Mouse (Mus musculus) CH12.LX (cell line): ENCODE measurements around the gene Rragc. TPM values are rescaled to one million over a fixed set of nuclear protein-coding genes. Genes with fewer than 3 reads are reported as not detected.
"Not testable (repeated sequence)": the region's sequence is repeated elsewhere in the genome, so short reads cannot be mapped to it uniquely, and the experiment has no call there.

Experiments used
- DNase-seq: peaks from one replicate; pipeline ENCODE4 v3.0.0-alpha.2; 2013; ENCODE audit errors: extremely low read depth
- H3K27ac ChIP-seq: 2 replicates; pipeline ENCODE4 v1.5.1; 2012; ENCODE audit warnings: low read depth, mild to moderate bottlenecking, control low read depth, moderate library complexity; ENCODE audit not compliant: insufficient read depth
- H3K27me3 ChIP-seq: replicated peaks from 2 replicates; pipeline ENCODE3; 2012; ENCODE audit warnings: inconsistent platforms
- H3K36me3 ChIP-seq, 2 experiments: replicated peaks in 1 of 2; 2 replicates each; pipeline versions ENCODE3 to v1.6.1; 2012; ENCODE audit warnings: inconsistent platforms in 1 of 2, low read length in 1 of 2, mild to moderate bottlenecking in 1 of 2, mixed read lengths in 1 of 2, moderate library complexity in 1 of 2; ENCODE audit not compliant: control insufficient read depth in 1 of 2, insufficient read depth in 1 of 2
- H3K4me1 ChIP-seq, 2 experiments: 2 replicates each; pipeline ENCODE4 v1.6.1; 2012; ENCODE audit warnings: inconsistent platforms in 1 of 2, moderate library complexity in 1 of 2; ENCODE audit not compliant: insufficient read depth in 2 of 2, control insufficient read depth in 1 of 2
- H3K4me2 ChIP-seq: 2 replicates; pipeline ENCODE4 v1.6.1; 2012; ENCODE audit warnings: low read depth, mild to moderate bottlenecking, control low read depth; ENCODE audit not compliant: poor library complexity, insufficient read depth, severe bottlenecking
- H3K4me3 ChIP-seq, 3 experiments: fragments of 150-350 bp in 1 of 3; sonication (generic) in 1 of 3; replicated peaks in 1 of 3; 2 replicates each; pipeline versions ENCODE3 to v1.5.1; 2011 to 2012; ENCODE audit warnings: low read depth in 2 of 3, low read length in 2 of 3, mild to moderate bottlenecking in 2 of 3, moderate library complexity in 2 of 3, control low read depth in 1 of 3, improper control_type of control experiment in 1 of 3, inconsistent platforms in 1 of 3, mixed read lengths in 1 of 3; ENCODE audit not compliant: poor library complexity in 1 of 3
- H3K79me2 ChIP-seq: replicated peaks from 2 replicates; pipeline ENCODE4 v1.6.1; 2012; ENCODE audit warnings: mild to moderate bottlenecking, moderate library complexity; ENCODE audit not compliant: control insufficient read depth, poor library complexity, insufficient read depth, severe bottlenecking; ENCODE audit errors: extremely low read depth
- H3K9ac ChIP-seq: 2 replicates; pipeline ENCODE4 v1.6.1; 2012; ENCODE audit warnings: low read depth, mild to moderate bottlenecking, control low read depth, moderate library complexity; ENCODE audit not compliant: insufficient read depth
- H3K9me3 ChIP-seq: replicated peaks from 2 replicates; pipeline ENCODE3; 2012; ENCODE audit warnings: low read length, inconsistent platforms, mixed read lengths
- CHD1 ChIP-seq: IDR thresholded peaks from 2 replicates; pipeline ENCODE4 v1.6.1; 2012; ENCODE audit warnings: low read depth, low read length, improper control_type of control experiment, inconsistent platforms
- CHD2 ChIP-seq: IDR thresholded peaks from 2 replicates; pipeline ENCODE4 v1.6.1; 2011; ENCODE audit warnings: low read length, improper control_type of control experiment
- ELF1 ChIP-seq: IDR thresholded peaks from 2 replicates; pipeline ENCODE4 v1.6.1; 2014; ENCODE audit warnings: low read depth, mild to moderate bottlenecking, inconsistent platforms, low read length, improper control_type of control experiment
- JUN ChIP-seq: IDR thresholded peaks from 2 replicates; pipeline ENCODE4 v1.6.1; 2011; ENCODE audit warnings: low read depth, mild to moderate bottlenecking, low read length, improper control_type of control experiment, moderate library complexity; ENCODE audit not compliant: insufficient read depth
- MAZ ChIP-seq: IDR thresholded peaks from 2 replicates; pipeline ENCODE4 v1.6.1; 2012; ENCODE audit warnings: low read depth, mild to moderate bottlenecking, inconsistent platforms, low read length, improper control_type of control experiment, moderate library complexity
- MYC ChIP-seq: IDR thresholded peaks from 2 replicates; pipeline ENCODE4 v1.6.1; 2011; ENCODE audit warnings: low read depth, mild to moderate bottlenecking, improper control_type of control experiment, low read length
- PAX5 ChIP-seq: IDR thresholded peaks from 2 replicates; pipeline ENCODE4 v1.6.1; 2012; ENCODE audit warnings: low read length, inconsistent platforms, mixed read lengths
- POLR2A ChIP-seq: IDR thresholded peaks from 2 replicates; pipeline ENCODE4 v1.6.1; 2011; ENCODE audit warnings: low read depth, mild to moderate bottlenecking, improper control_type of control experiment, low read length
- POLR2AphosphoS2 ChIP-seq: IDR thresholded peaks from 2 replicates; pipeline ENCODE4 v1.6.1; 2011; ENCODE audit warnings: low read depth, low read length, improper control_type of control experiment
- RAD21 ChIP-seq: IDR thresholded peaks from 2 replicates; pipeline ENCODE4 v1.6.1; 2011; ENCODE audit warnings: low read depth, mild to moderate bottlenecking, low read length, improper control_type of control experiment, moderate library complexity
- SIN3A ChIP-seq: IDR thresholded peaks from 2 replicates; pipeline ENCODE4 v1.6.1; 2012; ENCODE audit warnings: low read length, improper control_type of control experiment, inconsistent platforms
- SMC3 ChIP-seq: IDR thresholded peaks from 2 replicates; pipeline ENCODE4 v1.6.1; 2011; ENCODE audit warnings: low read depth, low read length, improper control_type of control experiment
- TBP ChIP-seq: conservative IDR thresholded peaks from 2 replicates; pipeline ENCODE4 v1.6.1; 2011; ENCODE audit warnings: low read depth, low read length, improper control_type of control experiment
- UBTF ChIP-seq: IDR thresholded peaks from 2 replicates; pipeline ENCODE4 v1.6.1; 2012; ENCODE audit warnings: low read depth, mild to moderate bottlenecking, inconsistent platforms, low read length, improper control_type of control experiment, moderate library complexity
- USF1 ChIP-seq: IDR thresholded peaks from 2 replicates; pipeline ENCODE4 v1.6.1; 2014; ENCODE audit warnings: low read depth, mild to moderate bottlenecking, inconsistent platforms, low read length, improper control_type of control experiment
- ZC3H11A ChIP-seq: IDR thresholded peaks from 2 replicates; pipeline ENCODE4 v1.6.1; 2012; ENCODE audit warnings: low read depth, mild to moderate bottlenecking, inconsistent platforms, low read length, improper control_type of control experiment
- ZMIZ1 ChIP-seq: IDR thresholded peaks from 2 replicates; pipeline ENCODE4 v1.6.1; 2012; ENCODE audit warnings: low read depth, mild to moderate bottlenecking, inconsistent platforms, low read length, improper control_type of control experiment
- ZNF384 ChIP-seq: IDR thresholded peaks from 2 replicates; pipeline ENCODE4 v1.6.1; 2012; ENCODE audit warnings: low read depth, low read length, improper control_type of control experiment, inconsistent platforms
- dilution Hi-C: fragments of 300-500 bp; cut with MboI; formaldehyde crosslinking; loops from 2 replicates; pipeline ENCODE4 v1.14.3; 2020; ENCODE audit warnings: low sequenced_read_pairs; ENCODE audit not compliant: extremely low pct_unique_long_range_greater_than_20kb, extremely low pct_ligation_motif_present
- in situ Hi-C: fragments of 300-500 bp; cut with MboI; formaldehyde crosslinking; loops from 3 replicates; pipeline ENCODE4 v1.14.3; 2019; ENCODE audit warnings: low sequenced_read_pairs, low pct_ligation_motif_present, low pct_unique_long_range_greater_than_20kb, mixed read lengths
- polyA plus RNA-seq: library from polyadenylated mRNA; unstranded; fragments of >175 nt; gene quantifications from 2 replicates; pipeline ENCODE4 v1.2.1, GENCODE M21; 2012; ENCODE audit warnings: low read depth; ENCODE audit not compliant: insufficient read length
- total RNA-seq, 2 experiments: library from RNA; depleted of rRNA; stranded (reverse); fragments of 300-350 nt in 1 of 2; fragments of >200 nt in 1 of 2; gene quantifications; 2 replicates each; pipeline ENCODE4 v1.2.3; 2012 to 2014

Gene Rragc
- total and polyA plus RNA-seq, 3 experiments, result 24.0 to 67.6 (median 49.1) TPM

DNA sequence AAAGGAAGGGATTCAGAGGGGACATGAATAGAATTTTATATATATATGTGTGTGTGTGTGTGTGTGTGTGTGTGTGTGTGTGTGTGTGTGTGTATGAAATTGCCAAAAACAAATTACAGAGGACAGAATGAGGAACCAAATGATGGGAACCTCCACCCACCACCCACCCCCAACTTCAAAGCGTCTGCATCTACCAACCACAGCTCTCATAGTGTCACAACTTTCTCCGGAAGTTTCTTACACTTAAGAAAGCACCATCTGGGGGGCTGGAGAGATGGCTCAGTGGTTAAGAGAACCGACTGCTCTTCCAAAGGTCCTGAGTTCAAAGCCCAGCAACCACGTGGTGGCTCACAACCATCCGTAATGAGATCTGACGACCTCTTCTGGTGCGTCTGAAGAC, 23.6 kb downstream of the Rragc start:
- H3K9ac ChIP-seq, H3K27me3 ChIP-seq, dilution Hi-C loops, DNase-seq, H3K4me1 ChIP-seq, H3K4me2 ChIP-seq, H3K79me2 ChIP-seq, H3K27ac ChIP-seq, H3K9me3 ChIP-seq, H3K4me3 ChIP-seq: not testable (repeated sequence)
- TF ChIP-seq TBP, result peak; percentile 82
- in situ Hi-C loops, result loop anchor here (10.0 kb wide), 1 partner anchor 734 kb away; no protein-coding TSS in a partner anchor
- peaks cover 12 to 17% of the 10 kb centered on the region in 2 experiments for H3K36me3 ChIP-seq

DNA sequence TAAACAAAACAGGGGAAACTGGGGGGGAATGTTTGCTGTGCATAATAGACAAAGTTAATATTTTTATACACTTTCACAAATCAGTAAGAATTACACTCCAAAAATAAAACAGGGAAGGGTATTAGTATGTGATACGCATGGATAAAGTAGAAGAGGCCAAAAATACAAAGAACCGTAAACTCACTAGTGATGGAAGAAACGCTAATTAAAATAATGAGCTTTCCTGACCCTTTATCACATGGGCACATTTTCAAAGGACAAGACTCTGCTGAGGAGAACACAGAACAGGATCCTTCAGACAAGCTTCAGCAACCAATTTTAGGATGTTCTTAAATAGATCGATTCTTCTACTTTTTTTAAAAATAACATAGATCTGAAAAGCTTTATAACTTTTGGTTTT, 29.5 kb downstream of the Rragc start:
- no peak for DNase-seq
- Histone ChIP-seq H3K27me3 (peaks cover 37% of the 10 kb centered on the region), H3K4me1 (peaks cover 2 to 7% of the 10 kb centered on the region in 2 experiments), H3K9me3 (no peaks in the 10 kb centered on the region), H3K36me3 (no peaks in the 10 kb centered on the region), H3K4me3 (no peak overlapping the region), H3K4me2 (no peak overlapping the region), H3K9ac (no peak overlapping the region), H3K27ac (no peak overlapping the region), H3K79me2 (no peaks in the 10 kb centered on the region)
- dilution Hi-C loops (no loop called here), in situ Hi-C loops (loop anchor here (10.0 kb wide), 1 partner anchor 728 kb away; no protein-coding TSS in a partner anchor)
- no peak for TF ChIP-seq SIN3A
- TF ChIP-seq ZC3H11A, result no peak
- TF ChIP-seq PAX5, result no peak
- no peak for TF ChIP-seq ZNF384
- no peak for TF ChIP-seq MYC
- no peak for TF ChIP-seq UBTF
- TF ChIP-seq POLR2AphosphoS2, result no peak
- no peak for TF ChIP-seq CHD2
- no peak for TF ChIP-seq SMC3

DNA sequence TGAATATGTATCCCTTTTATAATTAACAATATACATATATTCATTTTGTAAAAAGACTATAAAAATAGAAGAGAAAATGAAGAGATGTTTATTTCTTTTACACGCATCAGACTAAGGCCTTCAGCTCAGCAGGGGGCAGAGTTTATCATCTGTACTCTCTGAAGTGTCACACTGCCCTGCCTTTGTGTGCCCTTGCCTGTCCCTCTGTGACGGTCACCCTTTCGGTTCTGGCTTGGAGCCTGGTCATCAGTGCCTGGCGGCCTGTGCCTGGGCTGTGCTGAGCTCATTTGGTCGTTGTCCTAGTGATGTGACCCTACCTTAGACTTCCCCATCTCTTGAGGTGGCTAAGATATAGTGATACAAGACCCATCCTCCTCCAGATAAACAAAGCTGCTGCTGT, 29.9 kb downstream of the Rragc start:
- dilution Hi-C loops (no loop called here), in situ Hi-C loops (loop anchor here (10.0 kb wide), 1 partner anchor 728 kb away; no protein-coding TSS in a partner anchor)
- Histone ChIP-seq H3K4me3 (no peak overlapping the region), H3K27me3 (peaks cover 41% of the 10 kb centered on the region), H3K4me1 (peaks cover 2 to 12% of the 10 kb centered on the region in 2 experiments), H3K36me3 (no peaks in the 10 kb centered on the region), H3K79me2 (no peaks in the 10 kb centered on the region), H3K27ac (no peak overlapping the region), H3K9ac (no peak overlapping the region), H3K9me3 (no peaks in the 10 kb centered on the region), H3K4me2 (no peak overlapping the region)
- no peak for TF ChIP-seq PAX5
- no peak for TF ChIP-seq ZMIZ1
- TF ChIP-seq ELF1, result no peak
- TF ChIP-seq ZNF384, result no peak
- no peak for TF ChIP-seq MAZ
- TF ChIP-seq JUN, result no peak
- no peak for TF ChIP-seq POLR2A
- no peak for TF ChIP-seq CHD1
- TF ChIP-seq USF1, result no peak
- no peak for TF ChIP-seq TBP
- no peak for TF ChIP-seq RAD21
- no peak for TF ChIP-seq UBTF
- no peak for DNase-seq
